Mouse (Mus musculus): ENCODE results near the gene Ypel3. TPM values are rescaled to one million over a fixed set of nuclear protein-coding genes. Genes with fewer than 3 reads are reported as not detected.

The Ypel3 gene
- total and polyA plus RNA-seq, 3 experiments, result 33.9 to 44.0 (median 38.9) TPM

- Histone ChIP-seq H3K4me3 (replicated peaks in 1 of 3; ENCODE audit: low read depth in 2 of 3, low read length in 2 of 3, poor library complexity in 1 of 3) (peak overlapping the region; percentile 73 to 95 (median 77)), H3K27ac (ENCODE audit: insufficient read depth, low read depth) (peak overlapping the region; percentile 92; the same call in 1 of the 2 replicates), H3K27me3 (replicated peaks) (no peaks in the 10 kb centered on the region), H3K9ac (ENCODE audit: insufficient read depth, low read depth) (peak overlapping the region; percentile 90), H3K36me3 (replicated peaks in 1 of 2; ENCODE audit: control insufficient read depth in 1 of 2, insufficient read depth in 1 of 2, low read length in 1 of 2) (peaks cover 21 to 28% of the 10 kb centered on the region in 2 experiments), H3K4me1 (ENCODE audit: control insufficient read depth in 1 of 2, insufficient read depth in 2 of 2) (peaks cover 6 to 28% of the 10 kb centered on the region in 2 experiments; a peak in 3 of 4 replicates), H3K79me2 (replicated peaks; ENCODE audit: control insufficient read depth, extremely low read depth, insufficient read depth, poor library complexity, severe bottlenecking) (peaks cover 26% of the 10 kb centered on the region), H3K9me3 (replicated peaks; ENCODE audit: low read length) (no peaks in the 10 kb centered on the region), H3K4me2 (ENCODE audit: insufficient read depth, low read depth, poor library complexity, severe bottlenecking) (peak overlapping the region; percentile 72)
- dilution Hi-C loops (cut with MboI; ENCODE audit: extremely low pct_ligation_motif_present, extremely low pct_unique_long_range_greater_than_20kb, low sequenced_read_pairs) (no loop called here), in situ Hi-C loops (cut with MboI; ENCODE audit: low pct_ligation_motif_present, low pct_unique_long_range_greater_than_20kb, low sequenced_read_pairs) (no loop called here)
- DNase-seq (ENCODE audit: extremely low read depth), result no peak
- TF ChIP-seq ZKSCAN1 (IDR thresholded peaks at IDR 0.05; ENCODE audit: borderline replicate concordance, low read depth, low read length) (no peak), ZC3H11A (IDR thresholded peaks at IDR 0.05; ENCODE audit: low read depth, low read length) (no peak), ZMIZ1 (IDR thresholded peaks at IDR 0.05; ENCODE audit: low read depth, low read length) (no peak), TCF12 (IDR thresholded peaks at IDR 0.05; ENCODE audit: low read depth, low read length) (no peak), POLR2AphosphoS2 (IDR thresholded peaks at IDR 0.05; ENCODE audit: low read depth, low read length) (no peak)
Observed at GRCm38 (mm10) chr7:126800269-126801056, 23.7 kb downstream of the Ypel3 start.

DNA sequence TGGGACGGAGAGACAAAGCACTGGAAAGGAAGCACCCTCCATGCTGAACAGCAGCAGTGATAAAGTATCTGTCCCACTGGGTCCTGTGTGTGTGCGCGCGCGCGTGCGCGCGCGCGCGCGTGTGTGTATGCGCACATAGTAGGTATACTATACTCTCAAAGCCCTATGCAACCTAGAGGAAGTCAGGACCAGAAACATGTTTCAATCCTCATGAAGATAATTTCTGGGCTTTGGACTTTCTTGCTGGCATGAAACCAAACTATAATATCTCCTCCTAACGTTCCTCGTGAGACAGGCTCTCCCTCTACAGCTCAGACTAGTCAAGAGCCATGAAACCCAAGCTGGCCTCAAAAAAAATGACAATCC, 24.3 kb downstream of the Ypel3 start:
- no peaks in the 10 kb centered on the region for H3K27me3 ChIP-seq (replicated peaks)
- H3K4me3 ChIP-seq (replicated peaks in 1 of 3; ENCODE audit: low read depth in 2 of 3, low read length in 2 of 3, poor library complexity in 1 of 3), result no peak overlapping the region
- H3K79me2 ChIP-seq (replicated peaks; ENCODE audit: control insufficient read depth, extremely low read depth, insufficient read depth, poor library complexity, severe bottlenecking), result peaks cover 24% of the 10 kb centered on the region
- no peak overlapping the region for H3K4me2 ChIP-seq (ENCODE audit: insufficient read depth, low read depth, poor library complexity, severe bottlenecking)
- dilution Hi-C loops (cut with MboI; ENCODE audit: extremely low pct_ligation_motif_present, extremely low pct_unique_long_range_greater_than_20kb, low sequenced_read_pairs) (no loop called here), in situ Hi-C loops (cut with MboI; ENCODE audit: low pct_ligation_motif_present, low pct_unique_long_range_greater_than_20kb, low sequenced_read_pairs) (no loop called here)
- TF ChIP-seq JUND (conservative IDR thresholded peaks at IDR 0.05; ENCODE audit: low read depth, low read length), result no peak
- TF ChIP-seq IRF4 (IDR thresholded peaks at IDR 0.05; ENCODE audit: low read depth, low read length), result no peak
- no peak for TF ChIP-seq BHLHE40 (IDR thresholded peaks at IDR 0.05; ENCODE audit: low read depth, low read length)
- no peak for TF ChIP-seq RAD21 (IDR thresholded peaks at IDR 0.05; ENCODE audit: low read depth, low read length)
- TF ChIP-seq RCOR1 (conservative IDR thresholded peaks at IDR 0.05; ENCODE audit: low read depth, low read length), result no peak
- TF ChIP-seq ZKSCAN1 (IDR thresholded peaks at IDR 0.05; ENCODE audit: borderline replicate concordance, low read depth, low read length), result peak; percentile 59; the same call in 1 of the 2 replicates
- H3K9ac ChIP-seq (ENCODE audit: insufficient read depth, low read depth), result no peak overlapping the region
- DNase-seq (ENCODE audit: extremely low read depth), result no peak
- peaks cover 15 to 22% of the 10 kb centered on the region in 2 experiments for H3K36me3 ChIP-seq (replicated peaks in 1 of 2; ENCODE audit: control insufficient read depth in 1 of 2, insufficient read depth in 1 of 2, low read length in 1 of 2)
- no peaks in the 10 kb centered on the region for H3K9me3 ChIP-seq (replicated peaks; ENCODE audit: low read length)
- H3K27ac ChIP-seq (ENCODE audit: insufficient read depth, low read depth), result no peak overlapping the region
- H3K4me1 ChIP-seq (ENCODE audit: control insufficient read depth in 1 of 2, insufficient read depth in 2 of 2), result peaks cover 3 to 22% of the 10 kb centered on the region in 2 experiments; a peak in 3 of 4 replicates

Measured in CH12.LX (cell line).